Mouse (Mus musculus) limb, embryonic 11.5 days (tissue): ENCODE measurements at regions not wholly inside any gene's neighbourhood (a gene's known extent, or its start where the extent isn't known, plus 50 kb on each side); places are given as distances from the start of the nearest gene placed in this dataset.

Experiments
- ATAC-seq: fragments of 200-750 bp; cut with Nextera tagmentation; 2 replicates; pipeline ENCODE4 v1.8.0; 2017; ENCODE audit warnings: low read depth; ENCODE audit not compliant: insufficient number of reproducible peaks, low FRiP score, low TSS enrichment
- DNase-seq: peaks from one replicate; pipeline ENCODE4 v3.0.0-alpha.2; 2015; ENCODE audit warnings: low spot score
- H3K27ac ChIP-seq: fragments of 300-500 bp; sonication (generic); replicated peaks from 2 replicates; pipeline ENCODE4 v1.5.1; 2014; ENCODE audit warnings: low read depth, mild to moderate bottlenecking, low read length
- H3K27me3 ChIP-seq: fragments of 300-500 bp; sonication (generic); 2 replicates; pipeline ENCODE4 v1.6.1; 2014; ENCODE audit warnings: mild to moderate bottlenecking, low read length, mixed read lengths; ENCODE audit not compliant: control insufficient read depth, insufficient read depth
- H3K36me3 ChIP-seq: fragments of 300-500 bp; sonication (generic); 2 replicates; pipeline ENCODE4 v1.6.1; 2014; ENCODE audit warnings: mild to moderate bottlenecking, low read length, moderate library complexity, mixed read lengths; ENCODE audit not compliant: control insufficient read depth, insufficient read depth
- H3K4me1 ChIP-seq: fragments of 300-500 bp; sonication (generic); 2 replicates; pipeline ENCODE4 v1.6.1; 2014; ENCODE audit warnings: low read length, mixed read lengths; ENCODE audit not compliant: control insufficient read depth, insufficient read depth
- H3K4me2 ChIP-seq: fragments of 300-500 bp; sonication (generic); 2 replicates; pipeline ENCODE4 v1.6.1; 2014; ENCODE audit warnings: low read depth, mild to moderate bottlenecking, moderate library complexity; ENCODE audit not compliant: severe bottlenecking
- H3K4me3 ChIP-seq: fragments of 300-500 bp; sonication (generic); 2 replicates; pipeline ENCODE4 v1.5.1; 2014; ENCODE audit warnings: low read depth, low read length
- H3K9ac ChIP-seq: fragments of 300-500 bp; sonication (generic); 2 replicates; pipeline ENCODE4 v1.6.1; 2014; ENCODE audit warnings: mild to moderate bottlenecking, low read length
- H3K9me3 ChIP-seq: fragments of 300-500 bp; sonication (generic); 2 replicates; pipeline ENCODE4 v1.6.1; 2016; ENCODE audit warnings: low read length; ENCODE audit not compliant: control insufficient read depth
- WGBS: fragments of 180-500 bp; shearing (Covaris S2); extraction: QIAGEN DNeasy Blood & Tissue Kit; methylation state at CpG from one replicate; pipeline ENCODE4 v1.1.7; 2014; 5-methylcytosine and 5-hydroxymethylcytosine counted together

DNA sequence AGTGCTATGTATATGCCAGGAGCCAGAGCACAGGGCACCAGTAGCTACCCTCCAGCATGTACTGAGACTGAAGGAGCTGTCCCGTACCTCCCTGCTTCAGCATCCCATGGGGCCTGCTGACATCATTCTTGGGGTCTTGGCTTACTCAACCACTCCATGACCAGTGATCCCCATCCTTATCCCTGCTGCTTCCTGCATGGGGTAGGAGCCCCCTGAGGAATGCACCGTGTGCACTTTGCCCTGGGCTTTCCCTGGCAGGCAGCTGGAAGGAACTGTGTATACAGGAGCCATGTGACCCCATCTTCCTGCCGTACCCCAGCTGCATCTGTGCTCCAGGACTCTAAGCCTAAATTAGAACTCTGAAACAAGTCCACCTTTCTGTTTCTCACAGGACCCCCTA lies 70.3 kb upstream of the Ccnd1 start:
- ATAC-seq (no peak), DNase-seq (no peak)
- WGBS = 69% methylated on average over 3 of the region's 3 CpGs
- H3K4me1 ChIP-seq = no peaks in the 10 kb centered on the region
- H3K9me3 ChIP-seq = no peaks in the 10 kb centered on the region
- H3K27me3 ChIP-seq = no peaks in the 10 kb centered on the region
- H3K9ac ChIP-seq = no peak overlapping the region
- H3K27ac ChIP-seq = no peak overlapping the region
- H3K36me3 ChIP-seq = no peaks in the 10 kb centered on the region
- H3K4me2 ChIP-seq = no peak overlapping the region
- H3K4me3 ChIP-seq = no peak overlapping the region

- H3K4me1 ChIP-seq = no peaks in the 10 kb centered on the region
- 73% methylated on average over 7 of the region's 7 CpGs for WGBS
- DNase-seq = no peak
- H3K27ac ChIP-seq = no peak overlapping the region
- no peak overlapping the region for H3K4me2 ChIP-seq
- H3K36me3 ChIP-seq = no peaks in the 10 kb centered on the region
- no peaks in the 10 kb centered on the region for H3K27me3 ChIP-seq
- H3K9me3 ChIP-seq = no peaks in the 10 kb centered on the region
- no peak for ATAC-seq
- H3K9ac ChIP-seq = no peak overlapping the region
- H3K4me3 ChIP-seq = no peak overlapping the region
Observed at GRCm38 (mm10) chr7:145008662-145009333, 69.1 kb upstream of the Ccnd1 start.

- Histone ChIP-seq H3K4me1 (no peaks in the 10 kb centered on the region), H3K27me3 (no peaks in the 10 kb centered on the region), H3K36me3 (no peaks in the 10 kb centered on the region), H3K4me2 (no peak overlapping the region), H3K27ac (no peak overlapping the region), H3K4me3 (no peak overlapping the region), H3K9ac (no peak overlapping the region), H3K9me3 (no peaks in the 10 kb centered on the region)
- ATAC-seq (no peak), DNase-seq (no peak)
- WGBS = 98% methylated on average over 2 of the region's 2 CpGs
Observed at GRCm38 (mm10) chr7:145007216-145007615, 67.5 kb upstream of the Ccnd1 start.

GRCm38 (mm10) chr7:145001503-145002084 lies 61.9 kb upstream of the Ccnd1 start:
- ATAC-seq (no peak), DNase-seq (no peak)
- no peak overlapping the region for H3K9ac ChIP-seq
- no peaks in the 10 kb centered on the region for H3K27me3 ChIP-seq
- no peak overlapping the region for H3K4me3 ChIP-seq
- H3K4me1 ChIP-seq = no peaks in the 10 kb centered on the region
- no peak overlapping the region for H3K27ac ChIP-seq
- 68% methylated on average over 4 of the region's 4 CpGs for whole genome bisulfite sequencing
- no peak overlapping the region for H3K4me2 ChIP-seq
- no peaks in the 10 kb centered on the region for H3K36me3 ChIP-seq
- H3K9me3 ChIP-seq = no peaks in the 10 kb centered on the region

- no peak for DNase-seq
- H3K9ac ChIP-seq = no peak overlapping the region
- no peak overlapping the region for H3K4me3 ChIP-seq
- WGBS = 74% methylated on average over 3 of the region's 3 CpGs
- no peaks in the 10 kb centered on the region for H3K9me3 ChIP-seq
- no peak overlapping the region for H3K27ac ChIP-seq
- H3K4me1 ChIP-seq = no peaks in the 10 kb centered on the region
- no peak overlapping the region for H3K4me2 ChIP-seq
- no peaks in the 10 kb centered on the region for H3K36me3 ChIP-seq
- no peak for ATAC-seq
- no peaks in the 10 kb centered on the region for H3K27me3 ChIP-seq
Observed at GRCm38 (mm10) chr7:144999741-145000140, 60.0 kb upstream of the Ccnd1 start.

DNA sequence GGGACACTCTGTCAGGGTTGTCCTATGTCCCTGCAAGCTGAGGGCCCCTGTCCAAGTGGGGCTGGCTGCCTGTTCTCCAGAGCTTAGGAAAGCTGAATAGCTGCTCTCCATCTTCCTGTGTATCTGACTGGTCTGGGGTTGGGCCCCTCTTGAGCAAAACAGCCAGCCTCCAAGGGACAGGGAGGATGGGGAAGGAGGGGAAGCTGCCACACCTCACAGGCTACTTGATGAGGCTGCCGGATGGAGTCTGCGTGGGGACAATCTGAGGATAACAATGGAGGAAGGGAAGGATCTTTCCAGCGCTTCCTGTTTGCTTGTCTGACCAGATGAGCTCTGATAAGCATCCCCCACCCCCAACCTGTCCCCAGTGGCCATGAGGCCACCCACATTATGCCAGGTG lies 57.1 kb upstream of the Ccnd1 start:
- 66% methylated on average over 3 of the region's 3 CpGs for WGBS
- ATAC-seq (no peak), DNase-seq (no peak)
- Histone ChIP-seq H3K4me2 (no peak overlapping the region), H3K27ac (no peak overlapping the region), H3K9me3 (no peaks in the 10 kb centered on the region), H3K4me1 (no peaks in the 10 kb centered on the region), H3K4me3 (no peak overlapping the region), H3K36me3 (no peaks in the 10 kb centered on the region), H3K9ac (no peak overlapping the region), H3K27me3 (no peaks in the 10 kb centered on the region)

DNA sequence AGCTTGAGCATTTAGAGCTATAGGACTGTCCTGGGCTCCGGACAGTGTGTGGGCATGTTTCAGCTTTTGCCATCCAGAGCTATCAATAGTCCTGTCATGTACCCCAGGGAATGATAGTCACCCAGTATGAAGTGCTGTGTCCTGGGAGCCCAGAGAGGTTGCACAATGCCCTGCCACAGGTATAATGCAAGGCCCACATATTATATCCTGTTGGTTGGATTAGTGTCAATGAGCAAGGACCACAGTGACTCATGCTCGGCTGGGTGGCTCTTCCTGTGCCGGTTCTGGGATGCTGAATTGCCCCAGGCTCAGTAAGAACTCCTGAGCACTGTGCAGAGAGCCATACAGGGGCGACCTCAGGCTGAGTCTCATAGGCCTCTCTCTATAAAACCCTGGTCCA lies 54.5 kb upstream of the Ccnd1 start:
- no peaks in the 10 kb centered on the region for H3K27me3 ChIP-seq
- H3K9ac ChIP-seq = no peak overlapping the region
- no peak overlapping the region for H3K27ac ChIP-seq
- ATAC-seq = no peak
- WGBS = 75% methylated on average over 4 of the region's 4 CpGs
- no peak for DNase-seq
- no peaks in the 10 kb centered on the region for H3K36me3 ChIP-seq
- H3K4me1 ChIP-seq = no peaks in the 10 kb centered on the region
- H3K9me3 ChIP-seq = no peaks in the 10 kb centered on the region
- H3K4me2 ChIP-seq = no peak overlapping the region
- no peak overlapping the region for H3K4me3 ChIP-seq

DNA sequence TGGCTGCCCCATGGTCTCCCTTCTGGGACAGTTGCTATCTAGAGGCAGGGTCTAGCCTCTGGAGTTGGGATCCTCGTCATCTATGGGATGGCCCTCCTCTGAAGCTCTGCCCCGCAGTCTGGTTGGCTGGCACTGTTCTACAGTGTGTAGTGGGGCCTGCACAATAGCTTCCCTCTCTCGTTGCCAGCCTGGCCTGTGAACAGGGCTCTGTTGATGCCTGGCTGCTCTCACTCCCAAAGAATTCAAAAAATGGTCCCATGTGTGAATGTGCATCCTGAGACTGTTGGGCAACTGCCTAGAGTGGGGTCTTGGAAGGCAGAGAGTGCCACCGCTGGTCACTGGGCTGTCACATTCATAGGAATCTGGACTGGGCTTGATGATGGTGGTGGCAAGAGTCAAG lies 53.8 kb upstream of the Ccnd1 start:
- no peak for ATAC-seq
- Histone ChIP-seq H3K27ac (no peak overlapping the region), H3K9ac (no peak overlapping the region), H3K4me2 (no peak overlapping the region), H3K27me3 (no peaks in the 10 kb centered on the region), H3K36me3 (no peaks in the 10 kb centered on the region), H3K4me3 (no peak overlapping the region), H3K9me3 (no peaks in the 10 kb centered on the region), H3K4me1 (no peaks in the 10 kb centered on the region; the same call in 1 of the 2 replicates)
- no peak for DNase-seq
- whole genome bisulfite sequencing = 82% methylated on average over 4 of the region's 4 CpGs

- Histone ChIP-seq H3K4me2 (no peak overlapping the region), H3K4me1 (no peaks in the 10 kb centered on the region; the same call in 1 of the 2 replicates), H3K27ac (no peak overlapping the region), H3K9ac (no peak overlapping the region), H3K9me3 (no peaks in the 10 kb centered on the region), H3K27me3 (no peaks in the 10 kb centered on the region), H3K36me3 (no peaks in the 10 kb centered on the region), H3K4me3 (no peak overlapping the region)
- WGBS = 93% methylated on average over 1 of the region's 1 CpGs
- DNase-seq = no peak
- ATAC-seq = no peak
Observed at GRCm38 (mm10) chr7:144991760-144992159, 52.0 kb upstream of the Ccnd1 start.
